In the genomic region with DNA sequence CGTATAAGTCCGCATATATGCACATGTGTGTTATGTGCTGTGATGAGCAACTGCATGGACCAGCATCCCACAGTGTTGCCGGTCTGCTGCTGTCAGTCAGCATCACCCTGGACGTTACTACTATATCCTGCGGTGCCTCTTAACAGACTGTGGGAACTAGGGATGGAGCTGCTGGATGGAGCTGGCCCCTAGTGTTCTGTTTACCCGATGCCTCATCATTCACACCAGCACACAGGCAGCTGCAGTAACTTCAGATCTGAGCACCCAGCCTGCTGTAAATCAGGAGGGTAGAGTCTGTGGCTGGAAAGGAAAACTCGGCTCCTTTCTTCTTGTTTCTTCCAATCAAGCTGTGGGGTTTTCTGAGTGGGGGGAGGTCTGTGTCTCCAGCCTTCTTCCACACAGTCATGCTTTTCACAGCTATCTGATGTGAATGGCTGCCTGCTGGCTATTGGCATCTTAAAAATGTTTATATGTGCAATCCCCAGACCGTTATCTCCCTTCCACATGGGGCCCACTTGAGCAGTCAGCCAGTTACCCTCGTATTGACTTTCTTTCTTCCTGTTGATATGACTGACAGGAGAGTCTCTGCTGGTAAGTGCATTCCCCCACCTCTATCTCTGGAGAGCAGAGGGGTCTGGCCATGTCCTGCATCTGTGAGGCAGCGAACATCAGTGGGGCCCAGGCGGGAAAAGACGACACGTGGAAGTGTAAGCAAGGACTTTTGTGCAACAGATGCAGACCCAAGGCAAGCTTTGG, we compare ENCODE assay signal across 8 mouse cellular contexts.
A peak's percentile ranks its signal among the peaks of the same experiment; 100 is the strongest.
DNase-seq lines count a peak whose midpoint lies in the region; ATAC-seq lines count a peak whose summit lies in the region.

No protein-coding gene starts in this region.

- H3K27me3 ChIP-seq in lung, embryonic 16.5 days (ENCODE audit: control insufficient read depth, insufficient read depth, low read depth, low read length): peaks cover 3% of the 10 kb centered on the region
- no peaks in the 10 kb centered on the region for H3K27me3 ChIP-seq in liver, embryonic 13.5 days
- no peaks in the 10 kb centered on the region for H3K27me3 ChIP-seq in neural tube, embryonic 15.5 days (replicated peaks)
- peaks cover 10% of the 10 kb centered on the region; the same call in 1 of the 2 replicates for H3K27me3 ChIP-seq in forebrain, embryonic 12.5 days

- no peaks in the 10 kb centered on the region for H3K36me3 ChIP-seq in lung, embryonic 16.5 days (ENCODE audit: control insufficient read depth, insufficient read depth, low read length)
- no peaks in the 10 kb centered on the region for H3K36me3 ChIP-seq in liver, embryonic 13.5 days
- H3K36me3 ChIP-seq in neural tube, embryonic 15.5 days: no peaks in the 10 kb centered on the region
- H3K36me3 ChIP-seq in forebrain, embryonic 12.5 days (replicated peaks): no peaks in the 10 kb centered on the region

- no peak overlapping the region for H3K4me3 ChIP-seq in lung, embryonic 16.5 days (ENCODE audit: low read length)
- H3K4me3 ChIP-seq in liver, embryonic 13.5 days (replicated peaks): no peak overlapping the region
- H3K4me3 ChIP-seq in neural tube, embryonic 15.5 days (replicated peaks): no peak overlapping the region
- no peak overlapping the region for H3K4me3 ChIP-seq in forebrain, embryonic 12.5 days (replicated peaks)

- intact Hi-C loops in left cerebral cortex, postnatal 4 days (cut with DNase I): no loop called here

- H3K9ac ChIP-seq in lung, embryonic 16.5 days (ENCODE audit: low read length): no peak overlapping the region
- H3K9ac ChIP-seq in liver, embryonic 13.5 days: no peak overlapping the region
- H3K9ac ChIP-seq in neural tube, embryonic 15.5 days (replicated peaks): no peak overlapping the region
- no peak overlapping the region for H3K9ac ChIP-seq in forebrain, embryonic 12.5 days

- 36% methylated on average over 13 of the region's 13 CpGs for WGBS in lung, embryonic 16.5 days
- WGBS in liver, embryonic 13.5 days (ENCODE audit: insufficient replicate concordance): 24% methylated on average over 13 of the region's 13 CpGs
- WGBS in neural tube, embryonic 15.5 days: 45% methylated on average over 13 of the region's 13 CpGs
- 72% methylated on average over 13 of the region's 13 CpGs for WGBS in forebrain, embryonic 12.5 days

- DNase-seq in heart, adult 11 months: peak; percentile 78
- DNase-seq in heart, postnatal 4 days: no peak
- no peak for DNase-seq in lung, adult 18-20 months
- DNase-seq in liver, embryonic 13.5 days: peak; percentile 39
- DNase-seq in left cerebral cortex, postnatal 4 days: no peak

- no peaks in the 10 kb centered on the region for H3K9me3 ChIP-seq in lung, embryonic 16.5 days (ENCODE audit: control insufficient read depth, low read length)
- H3K9me3 ChIP-seq in liver, embryonic 13.5 days (replicated peaks): no peaks in the 10 kb centered on the region
- no peaks in the 10 kb centered on the region for H3K9me3 ChIP-seq in neural tube, embryonic 15.5 days (replicated peaks)
- no peaks in the 10 kb centered on the region for H3K9me3 ChIP-seq in forebrain, embryonic 12.5 days

- H3K4me2 ChIP-seq in lung, embryonic 16.5 days (ENCODE audit: low read depth, low read length): no peak overlapping the region
- peak overlapping the region; percentile 10; the same call in 1 of the 2 replicates for H3K4me2 ChIP-seq in liver, embryonic 13.5 days
- H3K4me2 ChIP-seq in neural tube, embryonic 15.5 days: no peak overlapping the region
- H3K4me2 ChIP-seq in forebrain, embryonic 12.5 days: no peak overlapping the region

- peak; percentile 72 for ATAC-seq in lung, embryonic 16.5 days (ENCODE audit: low read depth)
- peak; percentile 93 for ATAC-seq in liver, embryonic 13.5 days (ENCODE audit: low read depth)
- no peak for ATAC-seq in neural tube, embryonic 15.5 days (ENCODE audit: low FRiP score)
- no peak for ATAC-seq in forebrain, embryonic 12.5 days (ENCODE audit: low FRiP score)

- H3K27ac ChIP-seq in lung, embryonic 16.5 days (ENCODE audit: low read length): no peak overlapping the region
- peak overlapping the region; percentile 47 for H3K27ac ChIP-seq in liver, embryonic 13.5 days
- peak overlapping the region; percentile 41; the same call in 1 of the 2 replicates for H3K27ac ChIP-seq in neural tube, embryonic 15.5 days (replicated peaks)
- no peak overlapping the region for H3K27ac ChIP-seq in forebrain, embryonic 12.5 days

- peaks cover 8% of the 10 kb centered on the region; the same call in 1 of the 2 replicates for H3K4me1 ChIP-seq in lung, embryonic 16.5 days (replicated peaks; ENCODE audit: control insufficient read depth, insufficient read depth, low read length)
- H3K4me1 ChIP-seq in liver, embryonic 13.5 days (replicated peaks): peaks cover 35% of the 10 kb centered on the region
- peaks cover 34% of the 10 kb centered on the region for H3K4me1 ChIP-seq in neural tube, embryonic 15.5 days
- peaks cover 19% of the 10 kb centered on the region; the same call in 1 of the 2 replicates for H3K4me1 ChIP-seq in forebrain, embryonic 12.5 days

Comparison
In these comparisons a context has a peak if more than half of its experiments do, and no peak if none do; other contexts are left out.
1. DNase-seq: peak in heart, adult 11 months (single experiment) and liver, embryonic 13.5 days (single experiment); none in heart, postnatal 4 days (single experiment), lung, adult 18-20 months (0 of 2) and left cerebral cortex, postnatal 4 days (single experiment).
2. ATAC-seq: peak in lung, embryonic 16.5 days (single experiment) and liver, embryonic 13.5 days (single experiment); none in neural tube, embryonic 15.5 days (single experiment) and forebrain, embryonic 12.5 days (single experiment).
3. H3K27ac ChIP-seq: peak in liver, embryonic 13.5 days (single experiment) and neural tube, embryonic 15.5 days (single experiment); none in lung, embryonic 16.5 days (single experiment) and forebrain, embryonic 12.5 days (single experiment).